Mouse (Mus musculus) liver, adult 2 months (tissue): ENCODE measurements around the gene Krt36. TPM values are rescaled to one million over a fixed set of nuclear protein-coding genes. Genes with fewer than 3 reads are reported as not detected.

Source experiments
- DNase-seq: peaks from one replicate; pipeline ENCODE4 v3.0.0-alpha.2; 2011; ENCODE audit warnings: low read depth, low spot score; ENCODE audit errors: extremely low read depth
- H3K27ac ChIP-seq: fragments of 200-500 bp; replicated peaks from 2 replicates; pipeline ENCODE4 v1.5.1; 2012; ENCODE audit warnings: low read depth, mild to moderate bottlenecking, control low read depth, inconsistent platforms, low read length; ENCODE audit not compliant: insufficient read depth
- H3K27me3 ChIP-seq: fragments of 200-500 bp; 2 replicates; pipeline ENCODE4 v1.6.1; 2012; ENCODE audit warnings: mild to moderate bottlenecking, moderate library complexity, low read length, inconsistent platforms; ENCODE audit not compliant: control insufficient read depth, insufficient read depth
- H3K36me3 ChIP-seq: fragments of 200-500 bp; 2 replicates; pipeline ENCODE4 v1.6.1; 2012; ENCODE audit warnings: low read length, inconsistent platforms; ENCODE audit not compliant: control insufficient read depth, insufficient read depth
- H3K4me1 ChIP-seq: fragments of 200-500 bp; 2 replicates; pipeline ENCODE4 v1.6.1; 2011; ENCODE audit warnings: low read length; ENCODE audit not compliant: control insufficient read depth, insufficient read depth
- H3K4me3 ChIP-seq: fragments of 200-500 bp; 2 replicates; pipeline ENCODE4 v1.5.1; 2011; ENCODE audit warnings: low read depth, mild to moderate bottlenecking, control low read depth, low read length, moderate library complexity; ENCODE audit not compliant: insufficient read depth
- H3K79me2 ChIP-seq: fragments of 200-500 bp; 2 replicates; pipeline ENCODE4 v1.6.1; 2012; ENCODE audit warnings: inconsistent platforms, mild to moderate bottlenecking, low read length, moderate library complexity; ENCODE audit not compliant: control insufficient read depth, insufficient read depth
- H3K9ac ChIP-seq: fragments of 200-500 bp; 2 replicates; pipeline ENCODE4 v1.6.1; 2012; ENCODE audit warnings: low read depth, mild to moderate bottlenecking, control low read depth, inconsistent platforms, low read length
- CTCF ChIP-seq: fragments of 200-500 bp; IDR thresholded peaks from 2 replicates; pipeline ENCODE4 v1.5.1; 2011; ENCODE audit warnings: low read depth, low read length, control low read depth
- POLR2A ChIP-seq: fragments of 200-500 bp; IDR thresholded peaks from 2 replicates; pipeline ENCODE4 v1.6.1; 2011; ENCODE audit warnings: low read length, control low read depth; ENCODE audit not compliant: insufficient read depth; ENCODE audit errors: extremely low read depth
- WGBS: fragments of 180-500 bp; shearing (Covaris S2); methylation state at CpG from one replicate; pipeline ENCODE4 v1.1.7; 2018; 5-methylcytosine and 5-hydroxymethylcytosine counted together
- polyA plus RNA-seq: library from polyadenylated mRNA; depleted of rRNA; stranded (reverse); fragments of >200 nt; gene quantifications from 2 replicates; pipeline ENCODE4 v1.2.3, GENCODE M21; 2012; rRNA removed
- total RNA-seq: library from RNA; depleted of rRNA; stranded (reverse); fragments of >200 nt; gene quantifications from 2 replicates; pipeline ENCODE4 v1.2.3, GENCODE M21; 2014; rRNA removed

Krt36 gene
- total and polyA plus RNA-seq, 2 experiments, result not detected

GRCm38 (mm10) chr11:100067293-100068036 is 38.0 kb downstream of the Krt36 start:
- no peaks in the 10 kb centered on the region for H3K27me3 ChIP-seq
- H3K9ac ChIP-seq, result no peak overlapping the region
- no peaks in the 10 kb centered on the region for H3K4me1 ChIP-seq
- no peak overlapping the region for H3K4me3 ChIP-seq
- H3K79me2 ChIP-seq, result no peaks in the 10 kb centered on the region
- H3K27ac ChIP-seq, result no peak overlapping the region
- TF ChIP-seq CTCF, result no peak
- no peak for TF ChIP-seq POLR2A
- H3K36me3 ChIP-seq, result no peaks in the 10 kb centered on the region
- WGBS, result 80% methylated on average over 17 of the region's 17 CpGs
- no peak for DNase-seq

- 71% methylated on average over 12 of the region's 12 CpGs for WGBS
- H3K4me3 ChIP-seq, result no peak overlapping the region
- no peaks in the 10 kb centered on the region for H3K36me3 ChIP-seq
- no peaks in the 10 kb centered on the region for H3K27me3 ChIP-seq
- H3K27ac ChIP-seq, result no peak overlapping the region
- TF ChIP-seq CTCF, result no peak
- no peak for TF ChIP-seq POLR2A
- H3K79me2 ChIP-seq, result no peaks in the 10 kb centered on the region
- H3K9ac ChIP-seq, result no peak overlapping the region
- DNase-seq, result no peak
- no peaks in the 10 kb centered on the region for H3K4me1 ChIP-seq
Measured at GRCm38 (mm10) chr11:100066236-100067010, 39.0 kb downstream of the Krt36 start.

GRCm38 (mm10) chr11:100058875-100059274 is 46.6 kb downstream of the Krt36 start:
- Histone ChIP-seq H3K9ac (no peak overlapping the region), H3K27me3 (no peaks in the 10 kb centered on the region), H3K36me3 (no peaks in the 10 kb centered on the region), H3K79me2 (no peaks in the 10 kb centered on the region), H3K4me3 (no peak overlapping the region), H3K27ac (no peak overlapping the region), H3K4me1 (no peaks in the 10 kb centered on the region)
- TF ChIP-seq POLR2A (no peak), CTCF (no peak)
- WGBS, result 78% methylated on average over 8 of the region's 8 CpGs
- DNase-seq, result no peak

- no peak overlapping the region for H3K9ac ChIP-seq
- DNase-seq, result no peak
- no peak overlapping the region for H3K27ac ChIP-seq
- H3K27me3 ChIP-seq, result no peaks in the 10 kb centered on the region; the same call in 1 of the 2 replicates
- no peaks in the 10 kb centered on the region for H3K79me2 ChIP-seq
- no peak for TF ChIP-seq CTCF
- TF ChIP-seq POLR2A, result no peak
- H3K36me3 ChIP-seq, result no peaks in the 10 kb centered on the region
- WGBS, result 63% methylated on average over 9 of the region's 9 CpGs
- H3K4me3 ChIP-seq, result no peak overlapping the region
- H3K4me1 ChIP-seq, result no peaks in the 10 kb centered on the region
Measured at GRCm38 (mm10) chr11:100055686-100056655, 49.5 kb downstream of the Krt36 start.

Other genes starting within 250 kb of the Krt36 start
- not detected in 2 replicates for gene Gm11568, start 247.7 kb downstream of the Krt36 start, total RNA-seq
- gene Gm11568, start 247.7 kb downstream of the Krt36 start, polyA plus RNA-seq, result not detected in 2 replicates
- gene Gm11559, start 241.2 kb downstream of the Krt36 start, total RNA-seq, result not detected in 2 replicates
- not detected in 2 replicates for gene Gm11559, start 241.2 kb downstream of the Krt36 start, polyA plus RNA-seq
- gene Krtap9-1, start 232.2 kb downstream of the Krt36 start, total RNA-seq, result not detected in 2 replicates
- gene Krtap9-1, start 232.2 kb downstream of the Krt36 start, polyA plus RNA-seq, result not detected in 2 replicates
- 0.28 TPM in 1 of 2 replicates, not detected in the other for gene Gm11567, start 226.4 kb downstream of the Krt36 start, total RNA-seq
- not detected in 2 replicates for gene Gm11567, start 226.4 kb downstream of the Krt36 start, polyA plus RNA-seq
- gene Krtap31-1, start 197.7 kb downstream of the Krt36 start, total RNA-seq, result not detected in 2 replicates
- gene Krtap31-1, start 197.7 kb downstream of the Krt36 start, polyA plus RNA-seq, result not detected in 2 replicates
- gene Gm11565, start 190.9 kb downstream of the Krt36 start, total RNA-seq, result not detected in 2 replicates
- not detected in 2 replicates for gene Gm11565, start 190.9 kb downstream of the Krt36 start, polyA plus RNA-seq
- gene Krtap31-2, start 169.3 kb downstream of the Krt36 start, total RNA-seq, result not detected in 2 replicates
- gene Krtap31-2, start 169.3 kb downstream of the Krt36 start, polyA plus RNA-seq, result not detected in 2 replicates
- not detected in 2 replicates for gene Krtap9-5, start 157.2 kb downstream of the Krt36 start, total RNA-seq
- not detected in 2 replicates for gene Krtap9-5, start 157.2 kb downstream of the Krt36 start, polyA plus RNA-seq
- gene Krtap29-1, start 126.6 kb downstream of the Krt36 start, total RNA-seq, result not detected in 2 replicates
- not detected in 2 replicates for gene Krtap29-1, start 126.6 kb downstream of the Krt36 start, polyA plus RNA-seq
- not detected in 2 replicates for gene Krtap16-1, start 119.0 kb downstream of the Krt36 start, total RNA-seq
- not detected in 2 replicates for gene Krtap16-1, start 119.0 kb downstream of the Krt36 start, polyA plus RNA-seq
- gene Krtap17-1, start 111.6 kb downstream of the Krt36 start, total RNA-seq, result not detected in 2 replicates
- not detected in 2 replicates for gene Krtap17-1, start 111.6 kb downstream of the Krt36 start, polyA plus RNA-seq
- not detected in 2 replicates for gene Krt33a, start 89.4 kb downstream of the Krt36 start, total RNA-seq
- not detected in 2 replicates for gene Krt33a, start 89.4 kb downstream of the Krt36 start, polyA plus RNA-seq
- gene Krt33b, start 75.8 kb downstream of the Krt36 start, total RNA-seq, result not detected in 2 replicates
- not detected in 2 replicates for gene Krt33b, start 75.8 kb downstream of the Krt36 start, polyA plus RNA-seq
- not detected in 2 replicates for gene Krt34, start 64.1 kb downstream of the Krt36 start, total RNA-seq
- gene Krt34, start 64.1 kb downstream of the Krt36 start, polyA plus RNA-seq, result not detected in 2 replicates
- not detected in 2 replicates for gene Krt31, start 55.1 kb downstream of the Krt36 start, total RNA-seq
- gene Krt31, start 55.1 kb downstream of the Krt36 start, polyA plus RNA-seq, result not detected in 2 replicates
- gene Krt32, start 17.4 kb downstream of the Krt36 start, total RNA-seq, result not detected in 2 replicates
- gene Krt32, start 17.4 kb downstream of the Krt36 start, polyA plus RNA-seq, result not detected in 2 replicates
- not detected in 2 replicates for gene Krt35, start 9.4 kb downstream of the Krt36 start, total RNA-seq
- gene Krt35, start 9.4 kb downstream of the Krt36 start, polyA plus RNA-seq, result not detected in 2 replicates
- not detected in 2 replicates for gene Krt13, start 15.9 kb upstream of the Krt36 start, total RNA-seq
- gene Krt13, start 15.9 kb upstream of the Krt36 start, polyA plus RNA-seq, result 0.54 TPM in 1 of 2 replicates, not detected in the other
- gene Krt15, start 30.3 kb upstream of the Krt36 start, total RNA-seq, result not detected in 2 replicates
- not detected in 2 replicates for gene Krt15, start 30.3 kb upstream of the Krt36 start, polyA plus RNA-seq
- 2.8 and 4.5 TPM in 2 replicates for gene Krt19, start 43.0 kb upstream of the Krt36 start, total RNA-seq
- gene Krt19, start 43.0 kb upstream of the Krt36 start, polyA plus RNA-seq, result 2.4 and 2.6 TPM in 2 replicates
- gene Krt9, start 87.6 kb upstream of the Krt36 start, total RNA-seq, result not detected in 2 replicates
- gene Krt9, start 87.6 kb upstream of the Krt36 start, polyA plus RNA-seq, result not detected in 2 replicates
- not detected in 2 replicates for gene Krt14, start 101.9 kb upstream of the Krt36 start, total RNA-seq
- not detected in 2 replicates for gene Krt14, start 101.9 kb upstream of the Krt36 start, polyA plus RNA-seq
- gene Krt16, start 143.3 kb upstream of the Krt36 start, total RNA-seq, result not detected in 2 replicates
- gene Krt16, start 143.3 kb upstream of the Krt36 start, polyA plus RNA-seq, result not detected in 2 replicates
- not detected in 2 replicates for gene Krt17, start 155.4 kb upstream of the Krt36 start, total RNA-seq
- gene Krt17, start 155.4 kb upstream of the Krt36 start, polyA plus RNA-seq, result not detected in 2 replicates
- not detected in 2 replicates for gene Krt42, start 164.2 kb upstream of the Krt36 start, total RNA-seq
- gene Krt42, start 164.2 kb upstream of the Krt36 start, polyA plus RNA-seq, result not detected in 2 replicates
- gene Eif1, start 214.3 kb upstream of the Krt36 start, total RNA-seq, result 145 and 210 TPM in 2 replicates
- gene Eif1, start 214.3 kb upstream of the Krt36 start, polyA plus RNA-seq, result 86.6 and 104 TPM in 2 replicates
- not detected in 2 replicates for gene Gast, start 228.8 kb upstream of the Krt36 start, total RNA-seq
- gene Gast, start 228.8 kb upstream of the Krt36 start, polyA plus RNA-seq, result not detected in 2 replicates